Mouse (Mus musculus) heart, adult 9 months (tissue): Measurements from ENCODE around the gene Crbn.

ENCODE experiments used
- DNase-seq, 2 experiments: peaks; one replicate each; pipeline ENCODE4 v3.0.0; 2022; ENCODE audit warnings: low spot score in 2 of 2

Crbn gene

DNA sequence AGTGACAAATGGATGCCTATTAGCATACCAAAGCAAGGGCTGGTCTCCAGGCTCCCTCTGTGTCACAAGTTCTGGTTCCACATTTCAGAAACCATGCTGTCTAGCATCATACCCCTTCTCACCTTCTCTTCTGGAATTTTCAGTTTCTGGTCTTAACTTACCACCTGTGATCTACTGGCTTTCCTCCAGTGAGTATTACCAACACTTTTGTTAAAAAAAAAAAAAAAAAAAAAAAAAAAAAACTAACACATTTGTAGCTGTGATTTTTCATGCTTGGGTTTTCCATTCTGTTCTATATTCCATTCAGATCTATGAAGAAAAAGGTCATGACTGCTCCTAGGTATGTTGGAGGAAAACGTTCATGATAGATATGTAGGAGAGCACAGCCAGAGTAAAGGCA, 34.0 kb downstream of the Crbn start:
- DNase-seq, result no peak

DNA sequence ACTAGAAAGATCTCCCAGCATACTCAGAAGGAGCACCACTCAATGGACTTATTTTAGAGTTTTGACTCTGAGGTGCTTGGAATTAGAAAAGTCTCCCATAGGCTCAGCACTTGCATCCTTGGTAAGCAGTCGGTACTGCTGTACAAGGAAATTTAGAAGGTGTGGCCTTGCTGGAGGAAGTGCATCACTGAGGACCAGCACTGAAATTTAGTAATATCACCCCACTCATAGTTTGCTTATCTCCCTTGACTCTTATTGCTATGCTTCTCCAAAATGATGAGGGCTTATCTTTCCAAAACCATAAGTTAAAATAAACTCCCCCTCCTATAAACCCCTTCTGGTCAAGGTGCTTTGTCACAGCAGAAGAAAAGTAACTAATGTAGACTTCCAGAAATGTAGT, 38.4 kb downstream of the Crbn start:
- DNase-seq, result no peak

DNA sequence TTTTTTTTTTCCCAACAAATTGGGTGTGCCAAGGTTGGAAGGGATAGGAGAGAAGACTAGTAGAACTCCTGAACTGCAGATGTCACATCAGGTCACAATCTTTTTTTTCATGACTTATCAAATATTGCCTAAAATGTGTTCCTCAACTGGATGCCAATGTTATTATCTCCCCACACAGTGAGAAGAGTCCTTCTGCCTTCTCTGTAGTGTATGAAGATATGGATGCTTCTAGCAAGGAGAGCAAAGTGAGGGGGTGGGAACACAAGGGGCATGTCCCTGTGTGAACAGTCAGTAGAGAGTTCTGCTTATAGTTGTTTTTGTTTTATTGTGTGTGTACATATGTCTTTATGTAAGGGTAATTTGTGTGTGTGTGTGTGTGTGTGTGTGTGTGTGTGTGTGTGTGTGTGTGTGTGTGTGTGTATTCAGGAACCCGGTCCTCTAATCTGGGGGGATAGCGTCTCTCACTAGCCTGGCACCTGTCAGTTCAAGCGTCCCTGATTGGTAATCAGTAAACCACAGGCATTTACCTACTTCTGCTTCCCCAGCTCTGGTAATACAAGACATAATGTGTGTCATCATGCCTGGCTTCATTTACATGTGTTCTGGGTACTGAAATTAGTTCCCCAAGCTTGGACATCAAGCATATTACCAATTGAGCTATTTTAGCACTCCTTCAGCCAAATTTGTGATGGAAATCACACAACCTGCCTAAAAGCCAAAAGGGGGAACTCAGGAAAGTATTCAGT, 39.2 kb downstream of the Crbn start:
- no peak for DNase-seq

DNA sequence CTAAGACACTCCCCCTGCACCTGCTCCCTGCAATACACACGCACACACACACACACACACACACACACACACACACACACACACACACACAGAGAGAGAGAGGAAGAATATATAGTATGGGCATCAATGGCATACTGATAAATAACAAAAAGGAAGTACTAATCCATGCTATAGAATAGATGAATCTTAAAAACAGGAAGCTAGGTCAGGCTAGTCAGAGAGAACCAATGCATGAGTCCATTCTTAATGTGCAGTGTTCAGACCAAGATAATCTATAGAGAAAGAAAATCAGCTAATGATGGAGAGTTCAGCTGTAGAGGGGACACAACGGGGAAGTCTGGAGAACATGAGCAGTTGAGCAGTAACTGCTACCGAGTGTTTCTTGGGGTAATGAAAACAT, 41.6 kb downstream of the Crbn start:
- no peak for DNase-seq

DNA sequence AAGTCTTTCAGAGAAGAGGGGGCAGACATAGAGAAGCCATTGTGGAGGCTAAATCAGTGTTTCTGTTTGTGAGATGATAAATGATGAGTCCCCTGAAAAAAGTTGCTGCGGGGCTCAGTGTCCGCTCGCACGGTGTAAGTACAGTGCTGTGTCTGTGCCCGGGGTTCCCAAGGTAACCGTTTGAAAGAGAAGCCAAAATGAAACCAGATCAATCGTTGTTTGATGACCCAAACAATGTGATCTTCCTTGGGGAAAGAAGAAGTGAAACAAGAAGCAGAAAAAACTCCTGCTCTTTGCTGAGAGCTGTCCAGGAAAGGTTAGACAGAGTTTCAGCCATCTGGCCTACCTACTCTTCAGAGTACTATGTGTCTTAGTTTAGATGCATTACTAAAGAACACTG, 49.6 kb downstream of the Crbn start:
- no peak for DNase-seq

DNA sequence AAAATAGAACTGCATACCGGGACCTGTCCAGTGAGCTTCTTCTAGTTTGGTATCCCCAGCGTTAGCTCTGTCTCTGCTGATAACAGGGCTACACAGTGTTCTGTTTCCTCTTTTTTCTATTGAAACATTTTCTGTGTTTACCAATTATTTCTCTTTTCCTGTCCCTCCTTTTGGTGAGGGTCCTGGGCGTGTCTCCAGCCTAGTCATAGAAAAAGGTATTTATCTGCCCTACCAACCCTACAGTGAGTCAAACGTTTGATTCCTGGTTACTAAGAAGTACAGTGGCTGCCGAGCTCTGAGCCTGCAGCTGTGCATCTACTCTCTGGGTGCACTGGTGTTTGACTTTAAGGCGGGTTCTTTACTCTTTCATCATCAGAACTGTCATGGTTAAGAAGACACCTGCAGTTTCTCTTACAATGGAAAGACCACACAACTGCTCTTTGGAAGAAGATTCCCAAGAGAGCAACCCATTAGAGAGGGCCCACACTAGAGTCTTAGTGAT, 50.9 kb downstream of the Crbn start, which contains the start of gene Il5ra:
Il5ra (minus strand) TSS at position 151 of the 502 bp plus-strand sequence.
- no peak for DNase-seq

DNA sequence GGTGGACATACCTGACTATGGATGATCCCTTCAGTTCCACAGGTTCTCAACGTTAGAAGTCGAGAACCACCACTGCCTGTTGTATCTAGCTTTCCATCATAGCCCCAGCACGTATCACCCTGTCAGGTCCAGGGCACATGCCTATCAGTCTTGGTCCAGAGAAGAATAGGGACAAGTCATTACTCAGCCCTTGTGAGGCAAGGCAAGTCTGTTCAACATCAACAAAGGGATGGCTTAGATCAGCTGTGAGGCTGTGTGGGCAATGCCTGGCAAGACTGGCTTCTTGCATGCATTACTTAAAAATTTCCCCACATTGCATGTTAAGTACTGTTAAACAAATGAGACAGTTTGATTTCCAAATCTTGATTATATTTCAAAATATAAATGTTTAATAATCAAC, 52.1 kb downstream of the Crbn start:
- DNase-seq, result no peak

DNA sequence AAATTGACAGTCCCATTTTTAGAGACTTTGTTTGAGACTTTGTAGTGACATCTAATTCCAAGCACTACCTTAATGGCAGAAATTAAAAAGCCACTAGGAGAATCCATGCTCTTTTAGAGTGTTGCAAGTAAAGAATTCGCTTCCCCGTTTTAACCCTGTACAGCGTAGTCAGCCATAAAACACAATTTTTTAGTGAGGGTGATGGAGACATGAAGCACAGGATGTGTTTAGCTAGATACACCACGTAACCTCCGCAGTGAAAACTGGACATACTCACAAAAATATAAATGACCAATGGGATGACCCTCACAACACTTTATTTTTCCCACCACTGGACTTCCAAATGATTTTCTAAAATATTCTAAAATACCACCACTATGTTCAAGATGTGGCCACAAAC, 52.6 kb downstream of the Crbn start:
- no peak for DNase-seq

DNA sequence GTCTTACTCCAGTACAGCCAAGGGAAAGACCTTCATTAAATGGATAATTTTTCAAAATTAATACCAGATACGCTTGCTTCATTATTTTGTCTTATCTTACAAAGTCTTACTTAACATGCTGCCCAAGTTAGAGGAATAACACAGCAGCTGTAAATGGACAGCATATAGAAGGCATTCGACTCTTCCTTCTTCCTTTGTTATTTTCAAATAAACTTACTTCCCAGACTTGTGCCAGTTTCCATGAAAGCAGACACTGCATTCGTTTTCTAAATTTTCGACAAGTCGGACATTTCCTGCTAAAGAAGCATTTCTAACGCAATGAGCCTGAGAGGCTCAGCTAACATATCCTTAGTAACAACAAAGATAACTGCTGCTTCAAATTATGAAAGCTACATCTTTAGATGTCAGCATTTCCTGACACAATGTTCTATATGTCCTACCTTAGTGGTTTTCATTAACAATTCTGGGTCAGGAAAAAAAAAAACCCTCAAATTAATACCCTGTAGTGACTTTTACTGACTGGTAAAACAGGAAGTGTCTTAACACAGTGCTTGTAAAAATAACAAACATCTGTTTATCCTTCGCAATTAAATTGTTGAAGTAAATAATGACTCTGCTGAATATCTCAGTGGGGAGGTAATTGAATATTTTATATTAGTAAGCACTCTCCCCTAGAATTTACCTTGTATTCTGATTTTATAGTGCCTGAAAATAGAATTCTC, 54.0 kb downstream of the Crbn start:
- DNase-seq, result no peak

DNA sequence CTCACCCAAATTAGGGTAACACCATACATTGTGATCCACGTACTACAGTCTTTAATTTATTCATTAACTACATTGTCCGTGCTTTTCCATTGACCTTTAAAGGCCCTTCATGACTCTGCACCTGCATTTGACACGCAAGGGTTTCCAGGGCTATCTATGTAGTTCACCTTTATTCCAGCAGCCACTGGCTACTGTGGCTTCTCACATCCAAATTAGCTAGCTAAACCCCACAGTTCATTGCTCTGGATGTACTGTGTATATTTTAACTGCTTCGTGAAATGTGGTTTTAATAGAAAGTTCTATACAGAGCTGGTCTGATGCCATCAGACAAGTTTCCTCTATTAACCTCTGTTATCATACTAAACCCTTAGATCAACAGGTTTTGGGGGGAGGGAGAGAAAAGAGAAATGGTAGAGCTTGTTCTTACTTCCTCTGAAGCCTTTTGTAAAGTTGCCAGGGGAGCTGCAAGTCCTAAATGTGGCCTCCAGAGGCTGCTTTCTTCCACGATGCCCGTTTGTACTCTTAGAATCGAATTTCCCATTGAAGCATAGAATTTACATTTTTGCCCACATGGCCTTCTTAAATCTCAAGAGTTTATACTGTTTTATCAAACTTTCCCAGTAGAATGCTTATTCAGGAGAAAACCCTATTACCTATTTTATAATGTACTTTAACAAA, 56.2 kb downstream of the Crbn start:
- no peak for DNase-seq

DNA sequence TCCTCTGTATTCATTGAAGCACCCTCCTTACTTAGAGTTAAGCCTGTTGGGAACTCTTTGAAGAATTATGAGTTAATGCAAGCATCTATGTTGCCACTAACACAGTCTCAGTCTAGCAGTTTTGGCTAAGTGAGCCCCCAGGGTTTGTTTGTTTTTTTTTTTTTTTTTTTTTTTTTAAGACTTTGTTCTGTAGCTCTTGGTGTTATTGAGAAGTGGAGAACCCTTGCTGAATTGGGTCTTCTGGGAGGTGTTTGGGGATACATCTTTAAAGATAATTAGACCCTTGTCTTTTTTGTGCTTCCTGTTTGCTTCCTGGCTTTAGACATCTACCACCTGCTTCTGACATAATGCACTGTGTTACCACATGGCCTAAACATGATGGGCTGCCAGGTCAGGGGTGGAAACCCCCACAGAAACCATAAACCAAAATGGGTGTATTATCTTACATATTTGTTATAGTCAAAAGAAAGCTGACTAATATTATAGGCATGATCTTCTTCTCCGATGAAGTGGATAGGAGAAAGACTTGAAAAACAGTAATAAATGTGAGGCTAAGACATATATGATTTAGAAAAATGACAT, 59.5 kb downstream of the Crbn start:
- no peak for DNase-seq

DNA sequence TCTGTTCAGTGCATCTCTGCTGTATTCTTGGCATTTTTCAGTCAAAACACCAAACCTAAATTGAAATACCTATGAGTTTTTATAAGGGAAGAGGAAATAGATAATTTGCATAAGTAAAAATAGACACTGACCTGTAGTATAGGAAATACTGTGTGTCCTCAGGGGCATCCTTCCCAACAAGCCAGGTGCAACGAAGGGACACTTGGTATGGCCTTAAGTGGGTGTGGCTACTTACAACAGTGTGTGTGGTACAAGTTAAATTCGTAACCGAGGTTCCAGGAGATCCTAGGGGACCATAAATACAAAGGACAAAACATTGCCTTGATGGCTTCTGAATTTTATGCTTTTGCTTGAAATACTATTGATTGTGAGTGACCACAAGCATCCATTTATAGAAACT, 61.6 kb downstream of the Crbn start:
- no peak for DNase-seq

DNA sequence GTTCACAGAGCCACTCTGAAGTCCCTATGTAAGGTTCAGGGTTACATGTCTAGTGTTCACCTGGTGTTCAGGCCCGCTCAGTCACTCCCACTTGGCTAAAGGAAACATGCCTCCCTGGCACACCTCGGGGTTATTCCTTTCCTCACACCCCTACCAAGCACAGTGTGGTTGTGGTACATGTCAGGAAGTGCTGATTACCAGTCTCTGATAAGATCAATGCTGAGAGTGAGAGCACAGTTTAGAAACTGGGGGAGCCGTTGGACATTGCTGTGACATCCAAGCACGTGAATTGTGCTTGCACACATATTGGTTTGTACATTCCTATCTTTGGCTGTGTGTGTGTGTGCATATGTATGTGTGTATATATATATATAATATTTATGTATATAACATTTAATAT, 67.3 kb downstream of the Crbn start:
- DNase-seq, result no peak
